Mouse (Mus musculus) right cerebral cortex, postnatal 36 days (tissue): ENCODE results near the gene Tfap2d.

Experiments used
- DNase-seq, 2 experiments: peaks; one replicate each; pipeline ENCODE4 v3.0.0; 2022; ENCODE audit warnings: low spot score in 2 of 2, mixed read lengths in 1 of 2

Tfap2d gene

DNA sequence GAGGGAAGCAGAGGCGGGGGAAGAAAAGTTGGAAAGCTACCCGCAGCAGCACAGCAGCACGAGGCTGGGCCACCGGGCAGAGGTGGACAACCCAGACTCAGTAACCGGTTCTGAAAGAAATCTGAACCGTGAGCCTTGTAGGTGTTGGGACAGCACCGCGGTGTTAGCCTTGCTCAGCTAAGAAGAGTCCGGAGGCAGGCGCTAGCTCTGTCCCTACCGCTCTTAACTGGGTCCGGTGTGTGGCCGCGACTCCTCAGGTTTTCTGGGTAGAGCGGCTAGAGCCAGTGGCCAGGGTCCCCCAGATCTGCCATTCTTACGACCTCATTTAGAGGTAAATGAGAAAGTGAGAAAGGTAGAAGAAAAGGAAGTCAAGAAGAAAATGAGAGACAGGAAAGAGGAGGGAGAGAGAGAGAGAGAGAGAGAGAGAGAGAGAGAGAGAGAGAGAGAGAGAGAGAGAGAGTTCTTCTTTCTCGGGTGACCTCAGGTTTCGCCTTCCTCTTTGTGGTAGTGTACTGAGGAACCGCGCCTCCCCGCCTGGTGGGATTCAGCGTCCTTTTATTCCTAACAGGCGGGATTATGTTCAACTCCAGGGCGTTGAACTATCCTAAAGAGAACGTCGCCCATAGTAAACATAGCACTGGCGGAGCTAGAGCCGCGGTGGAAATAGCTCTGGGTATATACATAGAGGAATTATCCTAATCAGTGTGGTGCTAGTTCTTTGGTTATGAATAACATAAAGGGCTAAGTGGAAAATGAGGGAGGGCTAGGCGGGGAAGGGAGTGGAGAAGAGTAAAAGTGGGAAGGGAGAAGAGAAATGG is 107.6 kb downstream of the Tfap2d start:
- no peak for DNase-seq

DNA sequence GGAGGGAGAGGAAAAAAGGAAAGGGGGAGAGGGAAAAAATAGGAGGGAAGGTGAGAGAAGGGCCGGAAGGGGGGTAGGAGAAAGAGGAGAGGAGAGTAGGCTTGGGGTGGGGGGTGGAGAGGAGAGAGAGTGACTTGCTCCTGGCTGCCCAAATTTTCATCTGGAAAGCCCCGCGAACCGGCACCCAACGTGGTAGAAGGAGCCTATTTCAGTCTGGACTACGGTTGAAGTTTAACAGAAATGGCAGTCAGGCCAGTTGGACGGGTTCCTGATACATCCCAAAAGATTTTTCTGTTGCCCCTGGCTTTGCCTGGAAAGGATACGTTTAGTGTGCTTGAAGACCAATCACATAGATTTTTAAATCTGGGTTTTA is 108.2 kb downstream of the Tfap2d start:
- no peak for DNase-seq

GRCm38 (mm10) chr1:19211546-19212154 is 108.8 kb downstream of the Tfap2d start:
- DNase-seq = no peak

DNA sequence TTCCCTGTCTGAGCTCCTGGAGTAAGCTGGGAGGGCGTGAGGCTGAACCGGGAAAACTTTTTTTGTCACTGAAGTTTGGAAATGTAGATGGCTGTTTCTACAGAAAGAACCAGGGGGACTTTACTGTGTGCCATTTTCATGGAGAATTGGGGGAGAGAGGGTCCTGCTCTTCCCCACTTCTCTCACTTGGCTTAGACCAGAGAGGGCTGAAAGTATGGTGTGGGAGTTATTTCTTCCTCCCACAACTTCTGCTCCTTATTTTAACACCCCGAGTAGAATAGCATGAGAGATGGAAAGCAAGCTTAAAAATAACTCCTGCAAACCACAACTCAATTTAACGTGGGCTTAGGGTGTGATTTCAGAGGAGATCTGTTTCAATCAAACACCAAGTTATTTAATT is 109.9 kb downstream of the Tfap2d start:
- no peak for DNase-seq

- DNase-seq = no peak
These were observed 110.3 kb downstream of the Tfap2d start for GRCm38 (mm10) chr1:19213171-19213570.

GRCm38 (mm10) chr1:19213851-19214395 is 111.1 kb downstream of the Tfap2d start:
- no peak for DNase-seq
